Mouse (Mus musculus) forelimb bud, embryonic 11.5 days (tissue): ENCODE data around the gene Olfr930.

Experiments
- DNase-seq: peaks from one replicate; pipeline ENCODE4 v3.0.0-alpha.2; 2012; ENCODE audit warnings: low read depth, low spot score

Gene Olfr930

GRCm38 (mm10) chr9:38929509-38929908 is at the start of gene Olfr930:
Gene Olfr930 (plus strand): TSS chr9:38929809.
- no peak for DNase-seq

- DNase-seq, result no peak
Measured at GRCm38 (mm10) chr9:38953401-38954123, 24.0 kb downstream of the Olfr930 start.

GRCm38 (mm10) chr9:38954124-38954416 is 24.5 kb downstream of the Olfr930 start:
- peak; percentile 17 for DNase-seq

- no peak for DNase-seq
Measured at GRCm38 (mm10) chr9:38972013-38972412, 42.4 kb downstream of the Olfr930 start, which contains the start of gene Olfr933. Gene Olfr933 (plus strand): TSS chr9:38972313.
